Mouse (Mus musculus): ENCODE data around the gene Stard10. TPM values are rescaled to one million over a fixed set of nuclear protein-coding genes. Genes with fewer than 3 reads are reported as not detected.

Gene Stard10
- total RNA-seq, 2 experiments from 2014 or later: 17.0 to 40.3 TPM

DNA sequence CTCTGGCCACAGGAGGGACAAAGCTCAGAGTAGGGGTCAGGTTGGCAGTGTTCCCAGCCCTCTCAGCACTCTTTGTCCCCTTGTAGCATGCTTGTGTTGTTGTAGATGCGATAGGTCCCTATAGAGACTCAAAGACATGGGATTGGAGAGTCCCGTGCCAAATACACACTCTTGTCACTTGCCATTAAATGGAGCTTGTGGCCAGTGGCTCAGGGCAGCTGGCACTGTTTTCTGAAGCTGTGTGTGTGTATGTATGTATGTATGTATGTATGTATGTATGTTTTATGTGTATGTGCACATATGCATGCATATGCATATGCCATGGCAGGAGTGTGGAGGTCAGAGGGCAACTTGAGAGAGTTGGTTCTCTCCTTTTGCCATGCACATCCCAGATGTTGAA, 10.9 kb downstream of the Stard10 start:
- intact Hi-C loops (cut with DNase I): no loop called here
- DNase-seq: no peak

GRCm38 (mm10) chr7:101328621-101329158, 11.8 kb downstream of the Stard10 start:
- intact Hi-C loops (cut with DNase I): no loop called here
- no peak for DNase-seq

DNA sequence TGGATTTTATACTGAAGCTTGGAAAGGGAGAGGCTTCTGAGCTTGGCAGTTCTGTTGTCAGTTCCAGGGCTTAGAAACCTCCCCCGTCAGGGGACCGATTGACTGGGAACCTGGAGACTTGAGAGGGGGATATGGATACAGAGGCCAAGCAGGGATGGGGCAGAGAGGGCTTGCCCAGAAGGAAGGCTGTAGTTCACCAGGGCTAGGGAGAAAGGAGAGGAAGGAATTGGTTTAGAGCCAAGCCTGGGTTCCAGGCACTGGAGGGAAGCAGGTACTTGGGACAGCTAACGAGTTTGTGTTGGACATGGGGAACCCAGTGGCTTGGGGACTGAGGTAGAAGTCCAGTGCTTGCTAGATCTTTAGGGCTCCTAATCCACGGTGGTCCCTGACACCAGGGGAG, 12.7 kb downstream of the Stard10 start:
- intact Hi-C loops (cut with DNase I): no loop called here
- DNase-seq: no peak

- DNase-seq: no peak
- intact Hi-C loops (cut with DNase I): no loop called here
These were observed 13.4 kb downstream of the Stard10 start for GRCm38 (mm10) chr7:101330074-101330840.

DNA sequence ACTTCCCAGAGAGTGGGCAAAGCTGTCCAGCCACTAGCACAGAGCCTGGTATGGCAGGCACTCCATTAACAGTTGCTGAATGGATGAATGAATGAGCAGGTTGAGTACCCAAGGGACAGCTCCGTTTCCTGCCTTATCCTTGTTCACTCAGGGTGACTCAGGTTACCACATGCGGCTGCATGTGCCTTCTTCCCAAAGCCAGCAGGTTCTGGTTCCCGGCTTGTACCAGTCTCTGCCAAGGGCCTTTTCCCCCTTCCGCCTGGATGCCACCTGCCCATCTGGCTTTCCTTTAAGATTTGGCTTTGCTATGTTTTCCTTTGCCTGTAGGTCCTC, 13.9 kb downstream of the Stard10 start:
- no peak for DNase-seq
- intact Hi-C loops (cut with DNase I): no loop called here

- DNase-seq: no peak
These were observed 15.4 kb downstream of the Stard10 start for GRCm38 (mm10) chr7:101332045-101332831.

GRCm38 (mm10) chr7:101335228-101335627, 18.3 kb downstream of the Stard10 start:
- intact Hi-C loops (cut with DNase I): no loop called here
- DNase-seq: no peak

More at GRCm38 (mm10) chr7:101332045-101332831, 15.4 kb downstream of the Stard10 start:
- intact Hi-C loops (cut with DNase I): no loop called here

- intact Hi-C loops (cut with DNase I): no loop called here
These were observed 19.8 kb downstream of the Stard10 start for GRCm38 (mm10) chr7:101336686-101337085.

GRCm38 (mm10) chr7:101337401-101337800, 20.5 kb downstream of the Stard10 start:
- DNase-seq: no peak
- intact Hi-C loops (cut with DNase I): no loop called here

More at GRCm38 (mm10) chr7:101336686-101337085, 19.8 kb downstream of the Stard10 start:
- no peak for DNase-seq

- DNase-seq: no peak
- intact Hi-C loops (cut with DNase I): no loop called here
These were observed 24.5 kb downstream of the Stard10 start for GRCm38 (mm10) chr7:101341405-101341804.

GRCm38 (mm10) chr7:101343135-101343534, 26.2 kb downstream of the Stard10 start:
- intact Hi-C loops (cut with DNase I): no loop called here
- no peak for DNase-seq

- DNase-seq: no peak
- intact Hi-C loops (cut with DNase I): no loop called here
These were observed 28.0 kb downstream of the Stard10 start for GRCm38 (mm10) chr7:101344892-101345291.

DNA sequence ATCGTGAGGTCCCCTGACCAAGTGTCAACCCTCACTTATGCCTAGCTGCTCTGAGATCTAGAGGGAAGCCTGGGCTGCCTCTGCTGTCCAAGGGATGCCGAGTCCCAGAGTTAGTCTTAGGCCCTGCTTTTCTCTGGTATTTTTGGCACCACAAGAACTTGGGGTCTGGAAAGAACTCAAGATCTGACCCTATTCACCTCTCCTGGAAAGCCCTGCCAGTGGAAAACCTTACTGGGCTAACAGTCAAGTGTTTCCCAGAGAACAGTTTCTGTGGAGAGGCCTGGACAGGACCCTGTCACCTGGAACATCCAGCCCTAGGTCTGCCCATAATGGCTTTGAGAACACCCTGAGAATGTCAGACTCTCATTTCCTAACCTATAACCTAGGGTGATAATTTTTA, 30.1 kb downstream of the Stard10 start:
- intact Hi-C loops (cut with DNase I): no loop called here
- DNase-seq: no peak

GRCm38 (mm10) chr7:101347767-101348270, 30.9 kb downstream of the Stard10 start, which contains the start of gene Arap1:
Gene Arap1, plus strand, starts transcription at chr7:101348067.
- peak; percentile 78 to 80 for DNase-seq
- intact Hi-C loops (cut with DNase I): no loop called here

DNA sequence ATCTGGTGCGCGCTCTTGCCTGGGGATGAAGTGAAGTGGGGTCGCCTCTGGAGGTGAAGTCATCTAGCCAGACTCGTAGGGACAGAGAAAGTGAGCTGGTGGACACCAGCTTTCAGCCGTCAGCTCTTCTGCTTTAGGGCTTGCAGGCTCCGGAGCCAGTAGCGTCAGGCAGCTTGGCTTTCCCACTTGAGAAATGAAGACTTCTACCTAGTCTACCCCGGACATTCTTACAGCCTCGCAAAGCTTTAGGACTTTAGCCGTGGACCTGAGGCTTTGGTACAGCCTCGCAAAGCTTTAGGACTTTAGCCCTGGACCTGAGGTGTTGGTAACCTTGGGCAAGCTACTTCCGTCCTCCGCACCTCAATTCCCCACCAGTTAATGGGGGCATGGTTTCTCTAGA, 31.4 kb downstream of the Stard10 start:
- intact Hi-C loops (cut with DNase I): no loop called here
- DNase-seq: no peak

DNA sequence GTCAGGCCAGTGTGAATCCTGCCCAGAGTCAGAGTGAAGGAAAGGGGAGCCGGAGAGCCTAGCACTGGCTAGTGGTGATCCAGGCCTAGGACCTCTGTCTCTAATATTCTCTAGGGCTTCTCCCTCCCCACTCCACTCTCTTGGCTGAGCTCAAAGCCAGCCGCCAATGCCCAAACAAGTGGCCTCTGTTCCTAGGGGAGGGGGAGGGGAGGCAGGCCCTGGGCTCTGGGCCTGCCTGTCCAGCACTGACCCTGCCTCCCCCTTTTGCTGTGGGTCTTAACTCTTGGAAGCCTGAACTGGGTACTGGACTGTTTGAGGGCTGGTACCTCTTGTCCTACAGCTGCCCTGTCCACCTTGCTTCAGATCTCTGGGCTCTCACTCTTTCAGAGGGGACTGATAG, 33.0 kb downstream of the Stard10 start:
- DNase-seq: no peak
- intact Hi-C loops (cut with DNase I): no loop called here

GRCm38 (mm10) chr7:101352404-101352803, 35.5 kb downstream of the Stard10 start:
- intact Hi-C loops (cut with DNase I): no loop called here
- DNase-seq: no peak

DNA sequence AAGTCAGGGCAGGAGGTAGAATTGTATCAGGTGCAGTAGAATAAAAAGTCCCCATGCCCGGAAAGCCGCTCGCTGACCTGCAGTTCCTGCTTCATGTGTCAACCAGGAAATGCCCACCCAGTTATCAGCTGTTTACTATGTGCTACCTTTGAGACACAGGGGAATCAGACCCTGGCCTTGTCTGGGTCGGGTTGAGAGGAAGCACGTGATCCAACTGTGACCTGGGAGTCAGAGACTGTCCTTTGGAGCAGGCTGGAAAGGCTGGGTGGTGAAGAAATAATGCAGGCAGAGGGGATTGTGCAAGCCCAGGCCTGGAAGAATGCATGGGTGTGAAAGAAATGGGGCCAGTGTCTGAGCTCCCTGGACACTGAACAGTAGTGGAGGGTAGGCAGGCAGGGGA, 37.5 kb downstream of the Stard10 start:
- DNase-seq: no peak
- intact Hi-C loops (cut with DNase I): no loop called here

GRCm38 (mm10) chr7:101355551-101356100, 38.7 kb downstream of the Stard10 start:
- intact Hi-C loops (cut with DNase I): no loop called here
- DNase-seq: no peak

DNA sequence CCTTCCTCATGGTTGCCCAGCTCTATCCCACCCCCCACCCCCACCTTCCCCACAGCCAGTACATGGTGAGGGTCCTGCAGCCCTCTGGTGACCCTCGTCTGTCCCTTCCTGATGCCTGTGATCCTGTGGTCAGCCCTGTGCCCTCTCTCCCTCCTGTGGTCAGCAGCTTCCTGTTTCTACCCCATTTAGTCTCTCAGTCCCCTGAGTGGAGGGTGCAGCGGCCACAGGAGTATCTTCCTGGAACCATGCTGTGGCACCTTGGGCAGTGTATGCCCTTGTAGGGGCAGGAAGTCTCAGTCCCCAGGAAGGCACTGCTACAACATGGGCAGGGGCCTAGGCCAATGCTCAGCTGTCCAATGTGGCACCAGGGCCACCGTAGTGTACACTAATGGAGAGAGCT, 40.0 kb downstream of the Stard10 start:
- intact Hi-C loops (cut with DNase I): no loop called here

DNA sequence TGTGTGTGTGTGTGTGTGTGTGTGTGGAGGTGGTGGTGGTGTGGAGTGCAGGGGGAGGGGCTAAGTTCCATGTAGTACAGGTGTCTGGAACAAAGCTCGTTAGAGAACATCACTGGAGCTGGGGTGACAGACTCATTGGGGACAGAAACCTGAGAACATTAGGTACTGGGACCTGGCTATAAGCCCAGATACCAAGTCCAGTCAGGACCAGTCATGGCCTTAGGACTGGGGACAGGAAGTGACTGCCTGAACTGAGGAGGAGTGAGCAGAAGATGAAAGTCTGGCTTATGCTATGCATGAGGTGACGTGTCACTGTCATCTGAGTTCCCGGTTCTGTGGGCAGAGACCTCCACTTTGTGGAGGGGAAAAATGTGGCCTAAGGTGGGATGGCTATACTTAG, 43.5 kb downstream of the Stard10 start:
- no peak for DNase-seq
- intact Hi-C loops (cut with DNase I): no loop called here

More for the DNA sequence above, 40.0 kb downstream of the Stard10 start:
- DNase-seq: no peak

All from heart, postnatal 14 days (tissue).